Mouse (Mus musculus): ENCODE data around the gene Carf. TPM values are rescaled to one million over a fixed set of nuclear protein-coding genes. Genes with fewer than 3 reads are reported as not detected.

Gene Carf
- polyA plus RNA-seq, 1 experiment from 2014 or later = 5.9 TPM

DNA sequence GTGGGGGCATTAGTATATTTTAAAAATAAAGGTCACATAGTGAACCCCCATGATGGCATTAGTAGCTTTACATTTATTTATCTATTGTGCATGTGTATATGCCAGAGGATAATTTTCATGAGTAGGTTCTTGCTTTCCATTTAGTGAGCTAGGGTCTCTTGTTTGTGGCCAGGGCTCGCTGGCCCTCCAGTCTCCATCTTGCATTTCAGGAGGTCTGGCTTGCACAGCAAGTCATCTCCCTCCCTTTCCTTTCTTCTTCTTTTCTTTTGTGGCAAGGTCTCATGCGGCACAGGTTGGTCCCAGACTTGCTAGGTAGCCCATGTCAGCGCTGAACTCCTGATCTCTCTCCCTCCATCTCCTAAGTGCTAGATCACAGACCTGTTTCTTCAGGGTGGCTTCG, 81.3 kb downstream of the Carf start:
- TF ChIP-seq CTCF (IDR thresholded peaks at IDR 0.05; ENCODE audit: low read depth) = no peak
- H3K9me3 ChIP-seq (ENCODE audit: low read depth, low read length) = no peaks in the 10 kb centered on the region
- H3K4me1 ChIP-seq (ENCODE audit: insufficient read depth) = peaks cover 6% of the 10 kb centered on the region
- H3K36me3 ChIP-seq (ENCODE audit: insufficient read depth) = no peaks in the 10 kb centered on the region
- no peaks in the 10 kb centered on the region for H3K27me3 ChIP-seq (ENCODE audit: insufficient read depth, low read length)
- H3K9ac ChIP-seq = peak overlapping the region; percentile 60; the same call in 1 of the 2 replicates
- H3K4me3 ChIP-seq (ENCODE audit: low read depth, low read length) = peak overlapping the region; percentile 82
- H3K4me2 ChIP-seq = peak overlapping the region; percentile 65
- peak; percentile 11 for DNase-seq
- ATAC-seq (ENCODE audit: insufficient read depth) = no peak
- WGBS = 21% methylated on average over 4 of the region's 4 CpGs
- peak overlapping the region; percentile 86; the same call in 1 of the 2 replicates for H3K27ac ChIP-seq (ENCODE audit: low read depth)

GRCm38 (mm10) chr1:60179932-60180783, 82.1 kb downstream of the Carf start, which contains the start of gene Nbeal1:
Gene Nbeal1, plus strand, starts transcription at chr1:60180599.
- H3K27me3 ChIP-seq (ENCODE audit: insufficient read depth, low read length) = no peaks in the 10 kb centered on the region
- peaks cover 6% of the 10 kb centered on the region for H3K4me1 ChIP-seq (ENCODE audit: insufficient read depth)
- TF ChIP-seq CTCF (IDR thresholded peaks at IDR 0.05; ENCODE audit: low read depth) = peak; percentile 49
- peak within 1 kb of the TSS; percentile 82 for H3K4me3 ChIP-seq (ENCODE audit: low read depth, low read length)
- ATAC-seq (ENCODE audit: insufficient read depth) = peak; percentile 99
- peak within 1 kb of the TSS; percentile 65 for H3K4me2 ChIP-seq
- peak within 1 kb of the TSS; percentile 90 for H3K9ac ChIP-seq
- peak; percentile 99 for DNase-seq
- H3K36me3 ChIP-seq (ENCODE audit: insufficient read depth) = 0 out of 2 replicates have a peak, but pooled peaks cover 2% of the 10 kb centered on the region
- H3K9me3 ChIP-seq (ENCODE audit: low read depth, low read length) = no peaks in the 10 kb centered on the region
- H3K27ac ChIP-seq (ENCODE audit: low read depth) = peak within 1 kb of the TSS; percentile 97
- WGBS = under 1% methylated on average over 70 of the region's 74 CpGs

GRCm38 (mm10) chr1:60180784-60181221, 82.8 kb downstream of the Carf start:
- DNase-seq (peak; percentile 86), ATAC-seq (ENCODE audit: insufficient read depth) (peak; percentile 87)
- H3K36me3 ChIP-seq (ENCODE audit: insufficient read depth) = 0 out of 2 replicates have a peak, but pooled peaks cover 2% of the 10 kb centered on the region
- H3K27me3 ChIP-seq (ENCODE audit: insufficient read depth, low read length) = no peaks in the 10 kb centered on the region
- H3K4me1 ChIP-seq (ENCODE audit: insufficient read depth) = peaks cover 6% of the 10 kb centered on the region
- peak overlapping the region; percentile 51 for H3K4me2 ChIP-seq
- H3K9me3 ChIP-seq (ENCODE audit: low read depth, low read length) = no peaks in the 10 kb centered on the region
- H3K27ac ChIP-seq (ENCODE audit: low read depth) = peak overlapping the region; percentile 97
- H3K9ac ChIP-seq = peak overlapping the region; percentile 90
- no peak for TF ChIP-seq CTCF (IDR thresholded peaks at IDR 0.05; ENCODE audit: low read depth)
- under 1% methylated on average over 24 of the region's 30 CpGs for WGBS
- H3K4me3 ChIP-seq (ENCODE audit: low read depth, low read length) = peak overlapping the region; percentile 82

DNA sequence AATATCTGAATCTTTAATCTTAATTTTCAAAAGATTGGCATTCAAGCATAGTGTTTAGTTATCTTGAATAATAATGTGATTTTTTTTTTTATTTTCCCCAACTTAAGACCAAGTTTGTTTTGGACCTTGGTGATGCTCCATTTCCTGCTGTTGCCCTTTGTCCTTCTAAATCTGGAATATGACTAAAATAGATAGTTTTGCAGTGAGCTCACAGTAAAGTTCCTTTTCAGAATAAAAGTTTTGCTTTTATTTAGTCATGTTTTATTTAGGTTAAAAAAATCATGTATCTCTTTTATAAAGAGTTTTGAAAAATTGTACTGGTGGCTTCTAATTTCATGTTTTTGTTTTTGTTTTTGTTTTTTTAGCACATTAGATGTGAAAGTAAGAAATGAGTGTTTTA, 90.4 kb downstream of the Carf start:
- TF ChIP-seq CTCF (IDR thresholded peaks at IDR 0.05; ENCODE audit: low read depth) = no peak
- ATAC-seq (ENCODE audit: insufficient read depth) (no peak), DNase-seq (no peak)
- no peak overlapping the region for H3K27ac ChIP-seq (ENCODE audit: low read depth)
- H3K36me3 ChIP-seq (ENCODE audit: insufficient read depth) = 0 out of 2 replicates have a peak, but pooled peaks cover 7% of the 10 kb centered on the region
- no peak overlapping the region for H3K4me3 ChIP-seq (ENCODE audit: low read depth, low read length)
- H3K9me3 ChIP-seq (ENCODE audit: low read depth, low read length) = no peaks in the 10 kb centered on the region
- H3K9ac ChIP-seq = no peak overlapping the region
- H3K4me2 ChIP-seq = no peak overlapping the region
- no peaks in the 10 kb centered on the region for H3K27me3 ChIP-seq (ENCODE audit: insufficient read depth, low read length)
- H3K4me1 ChIP-seq (ENCODE audit: insufficient read depth) = no peaks in the 10 kb centered on the region

GRCm38 (mm10) chr1:60196813-60197212, 98.8 kb downstream of the Carf start:
- TF ChIP-seq CTCF (IDR thresholded peaks at IDR 0.05; ENCODE audit: low read depth) = peak; percentile 28; the same call in 1 of the 2 replicates
- H3K27ac ChIP-seq (ENCODE audit: low read depth) = no peak overlapping the region
- H3K4me1 ChIP-seq (ENCODE audit: insufficient read depth) = no peaks in the 10 kb centered on the region
- H3K9ac ChIP-seq = no peak overlapping the region
- H3K9me3 ChIP-seq (ENCODE audit: low read depth, low read length) = no peaks in the 10 kb centered on the region
- peak; percentile 35 for DNase-seq
- no peaks in the 10 kb centered on the region for H3K27me3 ChIP-seq (ENCODE audit: insufficient read depth, low read length)
- H3K4me3 ChIP-seq (ENCODE audit: low read depth, low read length) = no peak overlapping the region
- no peak overlapping the region for H3K4me2 ChIP-seq
- H3K36me3 ChIP-seq (ENCODE audit: insufficient read depth) = peaks cover 34% of the 10 kb centered on the region
- WGBS = 80% methylated on average over 3 of the region's 3 CpGs
- ATAC-seq (ENCODE audit: insufficient read depth) = no peak

- Histone ChIP-seq H3K9me3 (ENCODE audit: low read depth, low read length) (no peaks in the 10 kb centered on the region), H3K4me2 (no peak overlapping the region), H3K9ac (no peak overlapping the region), H3K27me3 (ENCODE audit: insufficient read depth, low read length) (no peaks in the 10 kb centered on the region), H3K4me3 (ENCODE audit: low read depth, low read length) (no peak overlapping the region), H3K27ac (ENCODE audit: low read depth) (no peak overlapping the region), H3K4me1 (ENCODE audit: insufficient read depth) (no peaks in the 10 kb centered on the region), H3K36me3 (ENCODE audit: insufficient read depth) (peaks cover 56% of the 10 kb centered on the region)
- no peak for ATAC-seq (ENCODE audit: insufficient read depth)
- WGBS = 66% methylated on average over 4 of the region's 4 CpGs
- TF ChIP-seq CTCF (IDR thresholded peaks at IDR 0.05; ENCODE audit: low read depth) = no peak
- no peak for DNase-seq
These were observed 101.0 kb downstream of the Carf start for GRCm38 (mm10) chr1:60199006-60199405.

Other genes with a start within 250 kb of the Carf start
- 18.7 TPM in 2 replicates for gene Fam117b, start 185.2 kb upstream of the Carf start, polyA plus RNA-seq (2014; fragmentation: Nextera tagmentation; extraction: Ambion mirVana)
- gene Ica1l, start 55.1 kb upstream of the Carf start, polyA plus RNA-seq (2014; fragmentation: Nextera tagmentation; extraction: Ambion mirVana) = 0.57 and 0.91 TPM in 2 replicates
- 48.6 and 52.6 TPM in 2 replicates for gene Wdr12, start 398 bp downstream of the Carf start, polyA plus RNA-seq (2014; fragmentation: Nextera tagmentation; extraction: Ambion mirVana)
- gene Nbeal1, start 82.4 kb downstream of the Carf start, polyA plus RNA-seq (2014; fragmentation: Nextera tagmentation; extraction: Ambion mirVana) = 13.4 and 13.6 TPM in 2 replicates
- gene Cyp20a1, start 245.1 kb downstream of the Carf start, polyA plus RNA-seq (2014; fragmentation: Nextera tagmentation; extraction: Ambion mirVana) = 22.3 and 22.6 TPM in 2 replicates

All from lung, embryonic 14.5 days (tissue).